Comparison of ENCODE assay signal across 15 mouse cellular contexts in genomic region chr7:139392691-139393235, GRCm38 (mm10). TPM values are rescaled to one million over a fixed set of nuclear protein-coding genes. Genes with fewer than 3 reads are reported as not detected.
A peak's percentile ranks its signal among the peaks of the same experiment; 100 is the strongest.
DNase-seq lines count a peak whose midpoint lies in the region; ATAC-seq lines count a peak whose summit lies in the region.
"Had no signal": no experiment of that assay in that cellular context is flagged by ENCODE, and none has a peak within 500 bp of the region (broad histone marks: within the 10 kb centered on the region; RNA-seq: fewer than 3 reads in every experiment).

No protein-coding gene starts in this region.

- no peak for ATAC-seq in limb, embryonic 13.5 days (ENCODE audit: low FRiP score, low read depth)
- no peak for ATAC-seq in heart, embryonic 11.5 days (replicated peaks; ENCODE audit: insufficient number of reproducible peaks, low FRiP score, low TSS enrichment)
- ATAC-seq: forebrain, embryonic 15.5 days had no signal

- peak; percentile 94 for DNase-seq in heart, adult 11 months
- DNase-seq in heart, postnatal 36 days: no peak
- no peak for DNase-seq in limb, embryonic 10.5 days (ENCODE audit: low spot score)
- DNase-seq in heart, postnatal 4 days: peak; percentile 33
- no peak for DNase-seq in right cerebral cortex, postnatal 25 days
- DNase-seq in gastrocnemius, adult 8-10 months (ENCODE audit: low spot score in 2 of 2): no peak
- DNase-seq: adrenal gland, postnatal 14 days; gastrocnemius, postnatal 14 days; layer of hippocampus, postnatal 36 days had no signal

- no peaks in the 10 kb centered on the region for H3K27me3 ChIP-seq in limb, embryonic 13.5 days
- no peaks in the 10 kb centered on the region for H3K27me3 ChIP-seq in limb, embryonic 10.5 days (ENCODE audit: low read depth, poor library complexity, severe bottlenecking)
- H3K27me3 ChIP-seq in heart, embryonic 11.5 days (ENCODE audit: control insufficient read depth, insufficient read depth, low read length): no peaks in the 10 kb centered on the region
- H3K27me3 ChIP-seq: forebrain, embryonic 15.5 days; limb, embryonic 12.5 days had no signal

- H3K36me3 ChIP-seq in limb, embryonic 13.5 days: no peaks in the 10 kb centered on the region
- no peaks in the 10 kb centered on the region for H3K36me3 ChIP-seq in limb, embryonic 10.5 days
- H3K36me3 ChIP-seq in heart, embryonic 11.5 days (ENCODE audit: control insufficient read depth, insufficient read depth, low read length): no peaks in the 10 kb centered on the region
- H3K36me3 ChIP-seq: forebrain, embryonic 15.5 days; G1E; limb, embryonic 12.5 days had no signal

- WGBS in limb, embryonic 13.5 days: 67% methylated on average over 6 of the region's 6 CpGs
- 80% methylated on average over 6 of the region's 6 CpGs for WGBS in limb, embryonic 10.5 days
- WGBS in heart, embryonic 11.5 days (ENCODE audit: insufficient replicate concordance): 56% methylated on average over 6 of the region's 6 CpGs

- no peak overlapping the region for H3K9ac ChIP-seq in limb, embryonic 13.5 days
- no peak overlapping the region for H3K9ac ChIP-seq in heart, embryonic 11.5 days (ENCODE audit: low read depth, low read length)
- H3K9ac ChIP-seq: forebrain, embryonic 15.5 days; hindbrain, embryonic 14.5 days; limb, embryonic 12.5 days had no signal

- H3K9me3 ChIP-seq in limb, embryonic 13.5 days: no peaks in the 10 kb centered on the region
- H3K9me3 ChIP-seq in limb, embryonic 10.5 days (replicated peaks): no peaks in the 10 kb centered on the region
- no peaks in the 10 kb centered on the region for H3K9me3 ChIP-seq in heart, embryonic 11.5 days (replicated peaks; ENCODE audit: control insufficient read depth, low read length)
- H3K9me3 ChIP-seq: forebrain, embryonic 15.5 days; limb, embryonic 12.5 days had no signal

- H3K27ac ChIP-seq in limb, embryonic 13.5 days: no peak overlapping the region
- no peak overlapping the region for H3K27ac ChIP-seq in limb, embryonic 10.5 days
- H3K27ac ChIP-seq in heart, embryonic 11.5 days (ENCODE audit: low read depth, low read length): no peak overlapping the region
- H3K27ac ChIP-seq: forebrain, embryonic 15.5 days; hindbrain, embryonic 14.5 days; limb, embryonic 12.5 days had no signal

- H3K4me1 ChIP-seq in limb, embryonic 13.5 days: peaks cover 47% of the 10 kb centered on the region
- H3K4me1 ChIP-seq in limb, embryonic 10.5 days: peaks cover 27% of the 10 kb centered on the region
- H3K4me1 ChIP-seq in heart, embryonic 11.5 days (ENCODE audit: control insufficient read depth, insufficient read depth, low read length): peaks cover 57% of the 10 kb centered on the region

- no peak overlapping the region for H3K4me3 ChIP-seq in limb, embryonic 13.5 days
- no peak overlapping the region for H3K4me3 ChIP-seq in limb, embryonic 10.5 days
- H3K4me3 ChIP-seq in heart, embryonic 11.5 days (ENCODE audit: low read depth, low read length): no peak overlapping the region
- H3K4me3 ChIP-seq: forebrain, embryonic 15.5 days; limb, embryonic 12.5 days had no signal

- intact Hi-C loops in heart, postnatal 36 days (cut with DNase I): loop anchor here (2.0 kb wide), 1 partner anchor 48 kb away; no protein-coding TSS in a partner anchor

- H3K4me2 ChIP-seq in limb, embryonic 13.5 days (replicated peaks): 0 out of 2 replicates have a peak overlapping the region, but pooled peaks have one; percentile 1
- peak overlapping the region; percentile 15; the same call in 1 of the 2 replicates for H3K4me2 ChIP-seq in heart, embryonic 11.5 days
- H3K4me2 ChIP-seq: forebrain, embryonic 15.5 days; hindbrain, embryonic 14.5 days; limb, embryonic 12.5 days had no signal

RNA-seq across cellular contexts. Expression of gene Inpp5a, which starts 3.9 kb away (rescaled TPM):
- 100 to 1,000 TPM; 273 to 286 TPM for total RNA-seq in heart, postnatal 36 days (2021)
- polyA plus RNA-seq in limb, embryonic 13.5 days (2015; fragmentation: Nextera tagmentation; extraction: Ambion mirVana): 22.9 and 25.2 TPM in 2 replicates
- 14.2 and 17.3 TPM in 2 replicates for polyA plus RNA-seq in limb, embryonic 10.5 days (2016; fragmentation: Nextera tagmentation; extraction: Ambion mirVana)
- polyA plus RNA-seq in heart, embryonic 11.5 days (2014; fragmentation: Nextera tagmentation; extraction: Ambion mirVana): 69.8 and 74.4 TPM in 2 replicates
- 100 to 1,000 TPM; 183 to 186 TPM for total RNA-seq in heart, postnatal 4 days (2021)
- 10 to 100 TPM; 74.7 to 91.2 (median 87.5) TPM for total RNA-seq in gastrocnemius, adult 8-10 months (2022)

Comparison
In these comparisons a context has a peak if more than half of its experiments do, and no peak if none do; other contexts are left out.
1. DNase-seq: peak in heart, adult 11 months (single experiment) and heart, postnatal 4 days (single experiment); none in heart, postnatal 36 days (0 of 2), limb, embryonic 10.5 days (single experiment), right cerebral cortex, postnatal 25 days (single experiment) and gastrocnemius, adult 8-10 months (0 of 2).